29 mouse cellular contexts compared by ENCODE assay signal in the genomic region with DNA sequence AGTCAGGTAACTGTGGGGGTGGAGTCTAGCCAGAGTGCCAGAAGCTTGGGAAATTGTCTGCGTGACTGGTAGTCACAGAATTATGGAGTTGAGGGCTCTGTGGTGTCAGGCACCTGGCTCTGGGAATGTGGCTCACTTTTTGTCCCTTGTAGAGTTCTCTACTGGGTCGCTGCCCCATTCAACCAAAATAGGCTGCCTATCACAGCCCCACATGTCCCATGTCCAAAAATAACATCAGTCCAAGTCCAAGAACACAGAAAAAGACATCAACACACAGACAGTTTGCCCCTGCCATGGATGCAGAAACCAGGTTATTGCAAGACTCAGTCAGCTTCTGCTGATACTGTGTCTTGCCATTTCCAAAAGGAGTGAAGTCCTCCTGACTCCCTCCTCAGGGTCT. TPM values are rescaled to one million over a fixed set of nuclear protein-coding genes. Genes with fewer than 3 reads are reported as not detected.
DNase-seq lines count a peak whose midpoint lies in the region; ATAC-seq and TF ChIP-seq lines count a peak whose summit lies in the region.
"Had no signal": no experiment of that assay in that cellular context is flagged by ENCODE, and none has a peak within 500 bp of the region (broad histone marks: within the 10 kb centered on the region; RNA-seq: fewer than 3 reads in every experiment).

No protein-coding gene starts in this region.

- intact Hi-C loops in gastrocnemius, adult 2 months (cut with DNase I), result no loop called here

- ATAC-seq in heart, embryonic 16.5 days (replicated peaks; ENCODE audit: extremely low read depth, insufficient read depth, low FRiP score), result peak; percentile 70
- no peak for ATAC-seq in inflammation-experienced regulatory T-cells, adult 6 months
- ATAC-seq: forebrain, embryonic 13.5 days; hindbrain, postnatal 0 days; intestine, postnatal 0 days; Patski had no signal

- no peaks in the 10 kb centered on the region for H3K27me3 ChIP-seq in ES-Bruce4 (ENCODE audit: control insufficient read depth, insufficient read depth, low read length, poor library complexity, severe bottlenecking)
- no peaks in the 10 kb centered on the region for H3K27me3 ChIP-seq in heart, embryonic 16.5 days (ENCODE audit: control insufficient read depth, insufficient read depth, low read length)
- no peaks in the 10 kb centered on the region for H3K27me3 ChIP-seq in thymus, adult 2 months (ENCODE audit: control insufficient read depth, insufficient read depth, low read length)
- H3K27me3 ChIP-seq: forebrain, embryonic 13.5 days; hindbrain, embryonic 12.5 days; Patski; stomach, embryonic 15.5 days had no signal

- peak overlapping the region; percentile 85 for H3K27ac ChIP-seq in gastrocnemius, adult 2 months
- H3K27ac ChIP-seq in ES-Bruce4 (ENCODE audit: insufficient read depth, low read length), result peak overlapping the region; percentile 62; the same call in 1 of the 2 replicates
- peak overlapping the region; percentile 74 for H3K27ac ChIP-seq in heart, embryonic 16.5 days (ENCODE audit: low read length)
- no peak overlapping the region for H3K27ac ChIP-seq in thymus, adult 2 months (ENCODE audit: control insufficient read depth, insufficient read depth, low read length)
- H3K27ac ChIP-seq: forebrain, embryonic 13.5 days; hindbrain, embryonic 12.5 days; hindbrain, postnatal 0 days; liver, embryonic 14.5 days; macrophage; stomach, embryonic 15.5 days had no signal

- WGBS in heart, embryonic 16.5 days, result 48% methylated on average over 2 of the region's 2 CpGs
- WGBS in thymus, adult 2 months, result 84% methylated on average over 2 of the region's 2 CpGs

- no peak overlapping the region for H3K9ac ChIP-seq in ES-Bruce4 (ENCODE audit: low read depth, poor library complexity, severe bottlenecking)
- no peak overlapping the region for H3K9ac ChIP-seq in heart, embryonic 16.5 days (ENCODE audit: low read length)
- H3K9ac ChIP-seq: forebrain, embryonic 13.5 days; hindbrain, embryonic 12.5 days; liver, embryonic 14.5 days; stomach, embryonic 15.5 days had no signal

- peaks cover 2% of the 10 kb centered on the region for H3K4me1 ChIP-seq in ES-Bruce4 (ENCODE audit: control insufficient read depth, insufficient read depth, low read length)
- H3K4me1 ChIP-seq in heart, embryonic 16.5 days (ENCODE audit: control insufficient read depth, insufficient read depth, low read length), result peaks cover 3% of the 10 kb centered on the region; the same call in 1 of the 2 replicates
- no peaks in the 10 kb centered on the region for H3K4me1 ChIP-seq in thymus, adult 2 months (replicated peaks; ENCODE audit: control insufficient read depth, insufficient read depth, low read length)
- H3K4me1 ChIP-seq: forebrain, embryonic 13.5 days; hindbrain, embryonic 12.5 days; stomach, embryonic 15.5 days had no signal

- no peaks in the 10 kb centered on the region for H3K36me3 ChIP-seq in ES-Bruce4 (ENCODE audit: control insufficient read depth, insufficient read depth, low read length, poor library complexity, severe bottlenecking)
- no peaks in the 10 kb centered on the region for H3K36me3 ChIP-seq in heart, embryonic 16.5 days (ENCODE audit: control insufficient read depth, insufficient read depth)
- H3K36me3 ChIP-seq in thymus, adult 2 months (ENCODE audit: control insufficient read depth, insufficient read depth, low read length), result no peaks in the 10 kb centered on the region
- H3K36me3 ChIP-seq: hindbrain, embryonic 12.5 days; stomach, embryonic 15.5 days had no signal

- TF ChIP-seq CTCF in gastrocnemius, adult 2 months (IDR thresholded peaks at IDR 0.05), result no peak
- no peak for TF ChIP-seq CTCF in ES-Bruce4 (IDR thresholded peaks at IDR 0.05; ENCODE audit: low read depth, low read length)
- no peak for TF ChIP-seq CTCF in thymus, adult 2 months (IDR thresholded peaks at IDR 0.05; ENCODE audit: borderline replicate concordance, control insufficient read depth, extremely low read depth, insufficient read depth, low read length, poor library complexity)

- no peak for TF ChIP-seq POLR2A in ES-Bruce4 (IDR thresholded peaks at IDR 0.05; ENCODE audit: insufficient read depth, low read length)
- TF ChIP-seq POLR2A in thymus, adult 2 months (IDR thresholded peaks at IDR 0.05; ENCODE audit: control insufficient read depth, extremely low read depth, insufficient read depth, low read length, poor library complexity), result no peak

- peaks cover 13% of the 10 kb centered on the region for H3K9me3 ChIP-seq in ES-Bruce4 (replicated peaks; ENCODE audit: control insufficient read depth, insufficient read depth, low read length, poor library complexity, severe bottlenecking)
- H3K9me3 ChIP-seq in heart, embryonic 16.5 days (replicated peaks; ENCODE audit: control insufficient read depth, low read length), result no peaks in the 10 kb centered on the region
- H3K9me3 ChIP-seq: forebrain, embryonic 13.5 days; hindbrain, embryonic 12.5 days; stomach, embryonic 15.5 days had no signal

- peak overlapping the region; percentile 42 for H3K4me3 ChIP-seq in gastrocnemius, adult 2 months
- H3K4me3 ChIP-seq in ES-Bruce4 (ENCODE audit: low read depth, low read length), result no peak overlapping the region
- H3K4me3 ChIP-seq in heart, embryonic 16.5 days (ENCODE audit: low read length), result no peak overlapping the region
- H3K4me3 ChIP-seq in thymus, adult 2 months (ENCODE audit: control insufficient read depth, insufficient read depth, low read length), result no peak overlapping the region
- H3K4me3 ChIP-seq: forebrain, embryonic 13.5 days; hindbrain, embryonic 12.5 days; stomach, embryonic 15.5 days had no signal

- no peak for TF ChIP-seq EP300 in ES-Bruce4 (IDR thresholded peaks at IDR 0.05; ENCODE audit: insufficient read depth, low read depth, low read length)

- peak overlapping the region; percentile 28 for H3K4me2 ChIP-seq in heart, embryonic 16.5 days (ENCODE audit: low read depth, low read length)
- H3K4me2 ChIP-seq: forebrain, embryonic 13.5 days; hindbrain, embryonic 12.5 days; stomach, embryonic 15.5 days had no signal

- peak; percentile 25 for DNase-seq in gastrocnemius, adult 2 months
- no peak for DNase-seq in gastrocnemius, postnatal 10 days
- DNase-seq in heart, postnatal 4 days, result peak; percentile 19
- no peak for DNase-seq in thymus, adult 2 months
- DNase-seq: adrenal gland, postnatal 10 days; cerebellum, adult 11 months; cerebellum, adult 9-10 months; cerebellum, postnatal 36 days; kidney, adult 9 months; kidney, postnatal 10 days; layer of hippocampus, adult 9-11 months; liver; lung, adult 2 months; lung, postnatal 10 days; midbrain, embryonic 14.5 days; retina, postnatal 1 day; right cerebral cortex, postnatal 14 days; thymus, postnatal 14 days had no signal

RNA-seq across cellular contexts. Expression of a gene that starts 33.5 kb away (rescaled TPM):
- 100 to 1,000 TPM; 204 to 232 TPM for total RNA-seq in gastrocnemius, adult 2 months (2021)
- 100 to 1,000 TPM; 168 to 183 TPM for total RNA-seq in gastrocnemius, postnatal 10 days (2021)
- 221 and 234 TPM in 2 replicates for polyA plus RNA-seq in ES-Bruce4 (2011; ENCODE audit: insufficient read depth, insufficient read length, low read depth, missing spikeins)
- 150 and 181 TPM in 2 replicates for polyA plus RNA-seq in heart, embryonic 16.5 days (2015; fragmentation: Nextera tagmentation; extraction: Ambion mirVana)
- 100 to 1,000 TPM; 184 to 192 TPM for total RNA-seq in heart, postnatal 4 days (2021)
- polyA plus RNA-seq in thymus, adult 2 months (2012; rRNA removed), result 10.1 and 13.1 TPM in 2 replicates
- 100 to 1,000 TPM; 155 to 203 (median 157) TPM for polyA plus RNA-seq in inflammation-experienced regulatory T-cells, adult 6 months (2017; shearing (Covaris generic))

Comparison
In these comparisons a context has a peak if more than half of its experiments do, and no peak if none do; other contexts are left out.
1. DNase-seq: peak in gastrocnemius, adult 2 months (single experiment) and heart, postnatal 4 days (single experiment); none in gastrocnemius, postnatal 10 days (single experiment) and thymus, adult 2 months (single experiment).
2. RNA of a gene that starts 33.5 kb away (polyA plus RNA-seq): 221 to 234 TPM in ES-Bruce4, 150 to 181 TPM in heart, embryonic 16.5 days and 155 to 203 TPM in inflammation-experienced regulatory T-cells, adult 6 months; 10.1 to 13.1 TPM in thymus, adult 2 months; every median in the first group is over 10 times any median in the second.